Mouse (Mus musculus) left cerebral cortex, postnatal 25 days (tissue): ENCODE results near the gene Zfp120. TPM values are rescaled to one million over a fixed set of nuclear protein-coding genes. Genes with fewer than 3 reads are reported as not detected.
"Not testable (repeated sequence)": the region's sequence is repeated elsewhere in the genome, so short reads cannot be mapped to it uniquely, and the experiment has no call there.

Experiments
- DNase-seq, 2 experiments: peaks; one replicate each; pipeline ENCODE4 v3.0.0; 2022; ENCODE audit warnings: low spot score in 2 of 2, mixed read lengths in 1 of 2
- intact Hi-C: fragments of 180-260 bp; cut with DNase I; formaldehyde crosslinking; loops from one replicate; pipeline ENCODE4 v1.15.1; 2025
- total RNA-seq, 2 experiments: library from RNA; stranded (reverse); gene quantifications; 2 replicates each; pipeline ENCODE4 v1.2.3; 2021

The Zfp120 gene
- 10 to 100 TPM in 1 of 2 experiments, 1 to 10 TPM in 1; 9.3 to 10.7 TPM for total RNA-seq

- intact Hi-C loops, result loop anchor here (2.0 kb wide), 1 partner anchor 226 kb away; the partner anchor contains the start of gene 3300002I08Rik
- DNase-seq, result peak; percentile 91 to 96
Observed at GRCm38 (mm10) chr2:150136435-150136897, at the start of gene Zfp120. Zfp120 (minus strand) TSS chr2:150136708.

GRCm38 (mm10) chr2:150181570-150181999 lies 45.1 kb upstream of the Zfp120 start, which contains the start of gene Gm14139:
Gm14139 (plus strand) TSS chr2:150181755.
- DNase-seq, intact Hi-C loops: not testable (repeated sequence)

- intact Hi-C loops, result not testable (repeated sequence)
Observed at GRCm38 (mm10) chr2:150181046-150181445, 44.5 kb upstream of the Zfp120 start.

GRCm38 (mm10) chr2:150179579-150179978 lies 43.1 kb upstream of the Zfp120 start, which contains the start of gene Gm10770:
Gm10770 (minus strand) TSS chr2:150179679.
- DNase-seq, intact Hi-C loops: not testable (repeated sequence)

More at GRCm38 (mm10) chr2:150181046-150181445, 44.5 kb upstream of the Zfp120 start:
- not testable (repeated sequence) for DNase-seq

GRCm38 (mm10) chr2:150173833-150174232 lies 37.3 kb upstream of the Zfp120 start:
- no peak for DNase-seq

GRCm38 (mm10) chr2:150166703-150167102 lies 30.2 kb upstream of the Zfp120 start:
- intact Hi-C loops, result no loop called here
- DNase-seq, result no peak

More at GRCm38 (mm10) chr2:150173833-150174232, 37.3 kb upstream of the Zfp120 start:
- intact Hi-C loops, result no loop called here

- DNase-seq, result no peak
- intact Hi-C loops, result no loop called here
Observed at GRCm38 (mm10) chr2:150132773-150133172, 3.7 kb downstream of the Zfp120 start.

- intact Hi-C loops, DNase-seq: not testable (repeated sequence)
Observed at GRCm38 (mm10) chr2:150132002-150132401, 4.5 kb downstream of the Zfp120 start.

- intact Hi-C loops, result no loop called here
- no peak for DNase-seq
Observed at GRCm38 (mm10) chr2:150111247-150111912, 25.1 kb downstream of the Zfp120 start.

- DNase-seq, result peak; percentile 54 to 77
- intact Hi-C loops, result loop anchor here (1.0 to 2.0 kb wide), 2 partner anchors 677 to 749 kb away; no protein-coding TSS in a partner anchor
Observed at GRCm38 (mm10) chr2:150099618-150100017, 36.9 kb downstream of the Zfp120 start.

Other genes starting within 250 kb of the Zfp120 start
- not detected for gene Gm10770, start 43.0 kb upstream of the Zfp120 start, total RNA-seq
- gene Gm14139, start 45.0 kb upstream of the Zfp120 start, total RNA-seq, result not detected
- gene Zfp937, start 81.4 kb upstream of the Zfp120 start, total RNA-seq, result 10 to 100 TPM in 1 of 2 experiments, 1 to 10 TPM in 1; 9.2 to 10.4 TPM
- 1 to 10 TPM; 7.7 to 8.2 TPM for gene Gm21994, start 118.9 kb upstream of the Zfp120 start, total RNA-seq
- gene Gm14124, start 120.8 kb upstream of the Zfp120 start, total RNA-seq, result under 1 TPM; 0.23 to 0.32 TPM
- gene Gm10130, start 187.0 kb upstream of the Zfp120 start, total RNA-seq, result 1 to 10 TPM in 1 of 2 experiments, not detected in 1; 2.7 TPM
- 1 to 10 TPM; 6.6 to 8.9 TPM for gene 3300002I08Rik, start 226.1 kb upstream of the Zfp120 start, total RNA-seq